Mouse (Mus musculus): ENCODE data around the gene Tsga8.

Gene Tsga8

GRCm38 (mm10) chrX:83487598-83487997 lies at the start of gene Tsga8:
Gene Tsga8, minus strand, starts transcription at chrX:83487924.
- DNase-seq = no peak

Measured in kidney, postnatal 4 days (tissue).